Mouse (Mus musculus): ENCODE results near the gene Tshz3. TPM values are rescaled to one million over a fixed set of nuclear protein-coding genes. Genes with fewer than 3 reads are reported as not detected.

The Tshz3 gene
- total and polyA plus RNA-seq, 3 experiments = not detected

DNA sequence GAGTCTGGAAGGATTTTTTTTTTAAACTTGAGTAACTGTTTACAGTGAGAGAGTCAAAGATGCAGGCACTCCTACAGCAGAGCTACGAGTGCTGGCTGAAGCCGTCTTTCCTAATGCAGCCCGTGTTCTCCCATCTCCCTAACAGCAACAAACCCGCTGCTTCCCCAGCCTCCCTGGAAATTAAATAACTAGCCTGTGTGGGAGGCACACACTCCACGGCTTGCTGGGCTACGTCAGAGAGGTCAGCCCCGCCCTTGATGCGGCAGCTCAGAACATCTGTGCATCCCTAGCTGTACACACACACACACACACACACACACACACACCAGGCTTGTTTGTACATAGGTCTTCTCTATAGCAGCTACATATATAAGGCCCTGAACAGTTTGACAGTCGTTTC lies 22.9 kb downstream of the Tshz3 start:
- no peak overlapping the region for H3K9ac ChIP-seq (ENCODE audit: control insufficient read depth, low read depth, low read length, poor library complexity, severe bottlenecking)
- H3K9me3 ChIP-seq (replicated peaks; ENCODE audit: insufficient read depth, low read length) = no peaks in the 10 kb centered on the region
- H3K36me3 ChIP-seq (ENCODE audit: control insufficient read depth in 1 of 2, insufficient read depth in 2 of 2, low read length in 2 of 2) = no peaks in the 10 kb centered on the region
- H3K79me2 ChIP-seq (ENCODE audit: control insufficient read depth, insufficient read depth, low read length, poor library complexity) = no peaks in the 10 kb centered on the region
- H3K27ac ChIP-seq (ENCODE audit: control insufficient read depth, low read depth, low read length) = no peak overlapping the region
- H3K4me3 ChIP-seq (ENCODE audit: control insufficient read depth in 1 of 2, insufficient read depth in 1 of 2, low read depth in 2 of 2, low read length in 2 of 2) = no peak overlapping the region
- DNase-seq (ENCODE audit: low read depth, low spot score) = no peak
- no peaks in the 10 kb centered on the region for H3K27me3 ChIP-seq (ENCODE audit: control insufficient read depth in 1 of 2, insufficient read depth in 2 of 2, low read length in 2 of 2)
- no peaks in the 10 kb centered on the region for H3K4me1 ChIP-seq (ENCODE audit: control insufficient read depth in 1 of 2, insufficient read depth in 2 of 2, low read length in 2 of 2)
- TF ChIP-seq RAD21 (IDR thresholded peaks at IDR 0.05; ENCODE audit: low read depth, low read length) = no peak
- no peak for TF ChIP-seq EP300 (IDR thresholded peaks at IDR 0.05; ENCODE audit: low read depth in 1 of 2, low read length in 2 of 2)
- no peak for TF ChIP-seq TAL1 (IDR thresholded peaks at IDR 0.05; ENCODE audit: low read length)
- no peak for TF ChIP-seq MAX (IDR thresholded peaks at IDR 0.05; ENCODE audit: low read length)
- TF ChIP-seq MYB (IDR thresholded peaks at IDR 0.05; ENCODE audit: low read depth, low read length) = no peak
- TF ChIP-seq HCFC1 (IDR thresholded peaks at IDR 0.05; ENCODE audit: low read depth, low read length) = no peak
- no peak for TF ChIP-seq SIN3A (IDR thresholded peaks at IDR 0.05; ENCODE audit: low read length)
- TF ChIP-seq BHLHE40 (IDR thresholded peaks at IDR 0.05; ENCODE audit: borderline replicate concordance, low read depth, low read length) = no peak
- TF ChIP-seq KAT2A (conservative IDR thresholded peaks at IDR 0.05; ENCODE audit: low read depth, low read length) = no peak
- TF ChIP-seq MEF2A (IDR thresholded peaks at IDR 0.05; ENCODE audit: extremely low read depth, insufficient replicate concordance, low read depth, low read length, poor library complexity, severe bottlenecking) = no peak
- no peak for TF ChIP-seq CHD2 (IDR thresholded peaks at IDR 0.05; ENCODE audit: low read length)
- TF ChIP-seq NELFE (IDR thresholded peaks at IDR 0.05; ENCODE audit: low read depth, low read length) = no peak
- no peak for TF ChIP-seq NRF1 (IDR thresholded peaks at IDR 0.05; ENCODE audit: insufficient read depth, low read depth, low read length, poor library complexity, severe bottlenecking)
- no peak for TF ChIP-seq MYC (IDR thresholded peaks at IDR 0.05; ENCODE audit: low read depth, low read length)
- TF ChIP-seq POLR2A (IDR thresholded peaks at IDR 0.05; ENCODE audit: control insufficient read depth in 1 of 2, insufficient read depth in 1 of 2, low read depth in 1 of 2, low read length in 2 of 2, poor library complexity in 1 of 2) = no peak
- no peak for TF ChIP-seq JUND (IDR thresholded peaks at IDR 0.05; ENCODE audit: low read depth, low read length)
- no peak for TF ChIP-seq POLR2AphosphoS5 (IDR thresholded peaks at IDR 0.05; ENCODE audit: borderline replicate concordance, low read depth, low read length)
- TF ChIP-seq MXI1 (IDR thresholded peaks at IDR 0.05; ENCODE audit: low read depth, low read length) = no peak
- no peak for TF ChIP-seq ZC3H11A (IDR thresholded peaks at IDR 0.05; ENCODE audit: low read depth, low read length)

DNA sequence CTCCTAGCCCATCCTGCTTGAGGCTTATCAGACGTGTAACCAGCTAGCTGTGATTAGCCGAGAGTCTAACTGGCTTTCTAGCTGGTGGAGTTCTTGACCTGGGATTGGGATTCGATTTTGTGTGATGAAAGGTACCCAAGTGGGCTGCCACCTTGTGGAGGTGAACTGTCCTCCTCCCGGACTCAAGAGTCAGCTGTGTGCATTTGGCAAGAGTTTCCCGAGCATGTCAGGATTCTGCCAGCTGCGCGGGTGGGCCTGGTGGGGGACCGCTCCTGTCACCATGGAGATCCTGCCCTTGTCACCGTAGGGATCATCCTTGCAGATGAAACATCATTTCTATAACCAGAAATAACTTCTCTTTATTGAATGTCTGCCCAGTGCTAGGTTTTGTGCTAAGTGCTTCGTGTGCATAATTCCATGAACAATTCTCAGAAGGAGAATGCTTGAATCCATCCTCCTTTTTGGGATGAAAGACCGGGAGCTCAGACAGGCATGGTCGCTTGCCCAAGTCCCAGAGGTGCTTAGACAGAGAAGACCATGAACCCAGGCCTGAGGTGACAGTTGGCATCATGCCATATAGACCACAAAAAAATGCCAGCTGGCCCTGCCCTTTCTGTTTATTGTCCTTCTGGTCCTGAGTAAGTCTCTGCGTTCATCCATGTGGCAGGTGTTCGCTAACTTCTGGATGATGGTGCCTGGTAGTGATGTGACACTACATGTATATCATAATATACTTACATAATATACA lies 38.6 kb downstream of the Tshz3 start:
- H3K9ac ChIP-seq (ENCODE audit: control insufficient read depth, low read depth, low read length, poor library complexity, severe bottlenecking) = no peak overlapping the region

More for the DNA sequence above, 38.6 kb downstream of the Tshz3 start:
- no peak for DNase-seq (ENCODE audit: low read depth, low spot score)
- H3K36me3 ChIP-seq (ENCODE audit: control insufficient read depth in 1 of 2, insufficient read depth in 2 of 2, low read length in 2 of 2) = no peaks in the 10 kb centered on the region
- H3K4me3 ChIP-seq (ENCODE audit: control insufficient read depth in 1 of 2, insufficient read depth in 1 of 2, low read depth in 2 of 2, low read length in 2 of 2) = no peak overlapping the region
- no peaks in the 10 kb centered on the region for H3K4me1 ChIP-seq (ENCODE audit: control insufficient read depth in 1 of 2, insufficient read depth in 2 of 2, low read length in 2 of 2)
- TF ChIP-seq MXI1 (IDR thresholded peaks at IDR 0.05; ENCODE audit: low read depth, low read length) (no peak), CHD2 (IDR thresholded peaks at IDR 0.05; ENCODE audit: low read length) (no peak), ZC3H11A (IDR thresholded peaks at IDR 0.05; ENCODE audit: low read depth, low read length) (no peak), NELFE (IDR thresholded peaks at IDR 0.05; ENCODE audit: low read depth, low read length) (no peak), EP300 (IDR thresholded peaks at IDR 0.05; ENCODE audit: low read depth in 1 of 2, low read length in 2 of 2) (no peak), TCF12 (IDR thresholded peaks at IDR 0.05; ENCODE audit: low read depth, low read length) (no peak), RCOR1 (IDR thresholded peaks at IDR 0.05; ENCODE audit: low read depth, low read length) (no peak), ZKSCAN1 (IDR thresholded peaks at IDR 0.05; ENCODE audit: low read depth, low read length) (no peak), MYB (IDR thresholded peaks at IDR 0.05; ENCODE audit: low read depth, low read length) (no peak), USF2 (IDR thresholded peaks at IDR 0.05; ENCODE audit: borderline replicate concordance in 1 of 2, insufficient read depth in 1 of 2, low read depth in 1 of 2, low read length in 2 of 2) (no peak), POLR2AphosphoS2 (IDR thresholded peaks at IDR 0.05; ENCODE audit: low read length) (no peak), USF1 (IDR thresholded peaks at IDR 0.05; ENCODE audit: low read depth, low read length) (no peak), UBTF (IDR thresholded peaks at IDR 0.05; ENCODE audit: borderline replicate concordance, insufficient read depth, low read depth, low read length) (no peak), ELF1 (IDR thresholded peaks at IDR 0.05; ENCODE audit: low read depth, low read length) (no peak)
- H3K27ac ChIP-seq (ENCODE audit: control insufficient read depth, low read depth, low read length) = no peak overlapping the region
- H3K27me3 ChIP-seq (ENCODE audit: control insufficient read depth in 1 of 2, insufficient read depth in 2 of 2, low read length in 2 of 2) = no peaks in the 10 kb centered on the region
- no peaks in the 10 kb centered on the region for H3K79me2 ChIP-seq (ENCODE audit: control insufficient read depth, insufficient read depth, low read length, poor library complexity)
- no peaks in the 10 kb centered on the region for H3K9me3 ChIP-seq (replicated peaks; ENCODE audit: insufficient read depth, low read length)
